Mouse (Mus musculus) ES-Bruce4 (cell line): ENCODE measurements around the gene Mbd4.

Experiments
- CTCF ChIP-seq: IDR thresholded peaks from one replicate; pipeline ENCODE4 v1.8.1; 2011; ENCODE audit warnings: low read depth, low read length
- POLR2A ChIP-seq: IDR thresholded peaks from one replicate; pipeline ENCODE4 v1.8.1; 2011; ENCODE audit warnings: low read length; ENCODE audit not compliant: insufficient read depth

GRCm38 (mm10) chr6:115807464-115808195 is 45.5 kb downstream of the Mbd4 start:
- TF ChIP-seq POLR2A (no peak), CTCF (no peak)
